Mouse (Mus musculus): Measurements from ENCODE around the gene Abca12.

Gene Abca12

DNA sequence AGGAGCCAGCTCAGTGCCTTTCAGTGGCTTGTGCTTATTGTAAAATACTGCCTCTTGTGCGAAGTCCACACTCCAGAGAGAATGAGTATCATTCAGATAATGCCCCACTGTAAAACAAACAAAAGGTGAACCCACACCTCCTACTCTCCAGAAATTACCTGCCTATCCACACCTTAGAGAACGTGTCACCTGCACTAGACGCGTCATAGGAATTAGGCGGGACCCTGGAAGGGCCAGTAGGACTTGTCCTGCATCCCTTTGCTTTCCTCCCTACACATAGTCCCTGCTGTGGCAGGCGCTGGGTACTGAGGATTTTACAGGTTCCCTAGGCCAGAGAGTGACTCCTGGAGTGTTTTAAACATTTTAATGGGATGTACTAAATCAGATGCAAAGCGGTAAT, at the start of gene Abca12:
Gene Abca12, minus strand, starts transcription at position 101 of the 400 bp plus-strand sequence.
- no peak for DNase-seq

DNA sequence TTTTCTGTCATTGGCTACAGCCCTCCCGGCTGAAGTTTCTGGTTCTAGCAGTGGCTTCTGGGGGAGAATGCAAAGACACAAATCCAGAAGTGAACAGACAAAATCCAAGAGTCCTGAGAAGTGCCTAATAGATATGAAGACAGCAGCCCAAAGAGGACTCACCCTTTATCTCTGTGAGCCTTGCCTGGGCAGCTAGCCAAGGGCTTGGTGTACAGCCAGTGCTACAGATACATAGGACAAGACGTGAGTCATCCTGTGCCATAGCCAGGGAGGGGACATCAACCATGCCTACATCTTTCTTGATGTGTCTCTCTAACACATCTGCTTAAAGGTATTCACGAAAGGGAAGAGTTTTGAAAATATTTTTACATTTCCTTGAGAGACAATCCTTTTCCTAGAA, 43.3 kb upstream of the Abca12 start:
- DNase-seq = no peak

DNA sequence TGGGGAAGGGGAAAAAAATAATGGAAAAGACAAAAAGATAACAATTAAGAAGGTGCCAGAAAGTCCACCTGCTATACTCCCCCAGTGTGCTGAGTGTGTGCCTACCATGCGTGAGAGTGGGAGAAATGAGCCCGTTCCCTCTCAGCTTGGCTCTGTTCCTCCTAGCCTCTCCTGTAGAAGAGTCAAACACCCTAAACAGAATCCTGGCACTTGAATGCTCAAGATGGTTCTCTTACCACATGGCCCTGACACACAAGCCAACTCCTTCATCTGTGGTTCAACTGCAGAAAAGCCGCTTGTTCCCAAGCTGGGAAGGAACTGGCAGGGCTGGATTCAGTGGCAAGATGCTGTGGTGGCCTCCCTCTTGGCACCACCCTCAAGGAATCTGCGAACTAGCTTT, 32.7 kb upstream of the Abca12 start:
- DNase-seq = no peak

DNA sequence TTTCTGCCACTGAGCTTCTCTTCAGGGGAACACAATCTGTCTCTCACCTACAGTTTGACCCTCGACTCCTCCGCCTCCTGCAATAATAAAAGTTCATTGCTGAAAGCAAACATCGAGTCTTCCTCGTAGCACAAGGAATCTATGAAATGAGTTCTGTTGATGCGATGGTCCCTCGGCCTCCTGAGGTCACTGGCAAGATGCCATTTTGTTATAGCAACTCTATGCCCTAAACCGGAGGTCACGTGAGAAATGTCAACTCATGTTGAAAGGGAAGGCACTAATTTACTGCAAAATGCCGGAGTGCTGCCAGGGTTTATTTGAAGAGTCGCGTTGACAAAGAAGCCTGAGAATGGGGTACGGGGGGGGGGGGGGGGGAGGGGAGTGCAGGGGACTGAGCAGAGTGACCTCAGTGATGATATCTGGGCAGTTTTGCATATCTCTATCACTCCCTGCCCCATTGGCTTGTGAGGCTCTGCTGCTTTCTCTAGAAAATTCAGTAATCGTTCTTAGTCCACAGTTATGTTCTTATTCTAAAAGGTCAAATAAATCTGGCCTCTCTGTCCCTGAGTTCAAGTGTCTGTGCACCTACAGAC, 7.1 kb upstream of the Abca12 start:
- peak; percentile 11 for DNase-seq

DNA sequence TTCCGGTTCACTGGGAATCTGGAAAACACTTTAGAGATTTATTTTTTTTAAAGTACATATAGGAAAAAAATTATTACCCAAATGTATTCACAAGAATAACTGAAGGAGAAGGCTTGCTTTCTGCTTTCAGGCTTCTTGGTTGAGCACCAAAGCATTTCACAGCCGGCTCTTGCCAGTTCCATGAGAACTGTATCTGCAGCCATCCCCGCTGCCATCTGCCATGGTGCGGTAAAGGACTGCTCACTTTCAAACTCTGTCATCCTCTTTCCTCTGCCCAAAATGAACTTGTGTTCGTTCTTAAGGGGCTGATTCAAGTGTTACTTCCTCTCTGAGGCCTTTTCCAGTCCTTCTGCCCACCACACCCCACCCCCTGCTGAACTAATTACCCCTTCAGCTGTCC, 3.8 kb upstream of the Abca12 start:
- no peak for DNase-seq

DNA sequence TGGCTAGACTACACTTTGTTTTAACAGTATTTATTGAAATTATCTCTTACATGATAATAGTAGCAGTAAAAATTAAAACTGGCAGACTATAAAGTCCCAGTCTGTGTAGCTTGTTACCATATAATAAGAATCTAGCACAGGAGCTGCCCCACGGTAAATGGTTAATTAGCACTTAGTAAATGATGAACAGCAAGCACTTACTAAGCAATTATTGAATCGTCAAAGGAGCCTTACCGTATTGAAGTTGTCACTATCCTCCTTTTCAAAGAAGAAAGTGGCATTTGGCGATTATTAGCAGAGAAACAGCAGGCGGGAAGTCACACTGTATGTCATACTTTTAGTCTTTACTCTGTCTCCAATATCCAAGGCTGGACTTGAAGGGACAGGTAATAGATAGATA, 3.2 kb upstream of the Abca12 start:
- DNase-seq = no peak

DNA sequence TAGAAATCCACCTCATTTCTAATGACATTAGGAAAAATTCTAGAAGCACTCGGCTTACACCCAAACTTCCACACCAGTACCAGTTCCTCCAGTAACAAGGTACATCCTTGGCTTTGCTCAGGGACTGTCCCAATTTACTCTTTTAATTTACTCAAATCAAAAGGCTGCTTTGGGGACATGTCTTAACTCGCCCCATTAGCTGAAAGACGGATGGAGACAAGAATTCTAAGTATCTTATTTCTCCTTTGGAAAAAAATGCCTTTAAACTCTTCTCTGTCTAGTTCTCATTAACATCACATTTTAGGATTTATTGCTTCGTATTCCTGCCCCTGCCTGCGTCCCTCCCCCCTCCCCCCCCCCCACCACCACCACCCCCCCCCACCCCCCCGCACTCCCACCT, 626 bp downstream of the Abca12 start:
- DNase-seq = no peak

DNA sequence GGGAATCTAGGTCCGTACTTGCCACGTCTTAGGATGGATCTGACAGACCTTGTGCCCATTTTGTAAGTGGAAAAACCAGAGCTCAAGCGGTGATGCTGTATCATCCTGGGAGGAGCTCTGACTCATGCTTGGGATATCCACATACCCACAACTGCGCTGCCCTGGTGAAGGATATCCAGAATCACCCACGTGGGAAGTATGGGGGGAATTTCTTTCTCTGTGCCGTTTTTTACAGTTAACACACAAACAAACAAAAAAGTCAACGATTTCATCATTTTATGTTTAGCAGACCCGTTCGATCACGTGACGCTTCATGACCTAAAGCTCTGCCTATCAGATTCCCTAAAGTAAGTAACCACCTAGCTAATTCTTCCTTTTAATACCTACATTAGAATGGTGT, 1.6 kb downstream of the Abca12 start:
- DNase-seq = no peak

DNA sequence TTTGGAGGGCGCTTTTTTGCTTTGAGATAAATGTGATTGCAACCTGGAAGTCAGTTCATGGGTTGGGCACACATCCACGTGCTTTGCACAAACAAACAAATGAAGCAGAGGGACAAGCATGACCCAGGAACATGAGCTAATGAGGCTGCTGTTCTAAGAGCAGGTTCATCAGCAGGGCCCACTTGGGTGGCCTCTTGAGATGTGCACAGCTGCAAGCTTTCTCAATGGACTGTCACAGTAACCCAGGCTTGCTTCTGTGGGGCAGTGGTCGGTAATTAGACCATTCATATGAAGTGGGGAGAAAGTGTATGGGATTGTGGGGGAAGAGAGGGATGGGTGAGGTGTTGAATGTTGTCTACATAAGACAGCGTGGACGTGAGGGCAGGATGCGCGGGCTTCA, 7.0 kb downstream of the Abca12 start:
- DNase-seq = no peak

DNA sequence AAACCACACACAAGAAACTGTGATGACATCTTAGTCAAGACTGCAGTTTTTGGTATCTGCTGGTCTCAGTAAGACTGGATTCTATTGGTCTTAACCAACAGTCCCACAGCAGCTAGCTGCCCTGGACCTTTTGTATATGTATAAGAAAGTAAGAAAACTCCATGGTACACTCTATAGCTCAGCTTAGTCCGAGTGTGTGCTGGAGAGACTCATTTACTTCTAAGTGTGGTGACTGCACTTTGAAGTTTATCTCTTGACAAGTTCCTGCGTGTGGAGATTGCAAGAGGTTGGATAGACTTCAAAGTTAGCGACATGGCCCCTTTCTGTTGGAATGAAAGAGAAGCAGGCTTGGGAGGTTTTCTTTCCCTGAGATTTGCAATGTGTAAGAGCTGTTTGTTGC, 17.1 kb downstream of the Abca12 start:
- DNase-seq = peak; percentile 6

DNA sequence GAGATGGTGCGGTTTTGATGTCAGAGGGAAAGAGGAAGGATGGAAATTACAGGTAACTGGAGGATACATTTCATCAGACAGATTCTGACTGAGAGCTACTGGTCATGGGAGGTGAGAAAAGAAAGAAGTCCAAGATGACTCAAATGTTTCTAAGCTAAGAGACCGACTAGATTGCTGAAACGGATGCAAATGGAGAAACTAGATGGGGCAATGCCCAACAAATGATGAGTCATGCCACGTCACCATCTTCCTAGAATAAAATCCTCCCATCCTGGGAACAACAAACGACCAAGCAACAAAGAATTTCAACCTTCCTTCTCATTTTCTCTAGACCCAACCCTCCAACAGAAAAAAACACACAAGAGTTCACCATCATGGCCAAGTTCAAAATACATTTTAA, 18.6 kb downstream of the Abca12 start:
- DNase-seq = no peak

DNA sequence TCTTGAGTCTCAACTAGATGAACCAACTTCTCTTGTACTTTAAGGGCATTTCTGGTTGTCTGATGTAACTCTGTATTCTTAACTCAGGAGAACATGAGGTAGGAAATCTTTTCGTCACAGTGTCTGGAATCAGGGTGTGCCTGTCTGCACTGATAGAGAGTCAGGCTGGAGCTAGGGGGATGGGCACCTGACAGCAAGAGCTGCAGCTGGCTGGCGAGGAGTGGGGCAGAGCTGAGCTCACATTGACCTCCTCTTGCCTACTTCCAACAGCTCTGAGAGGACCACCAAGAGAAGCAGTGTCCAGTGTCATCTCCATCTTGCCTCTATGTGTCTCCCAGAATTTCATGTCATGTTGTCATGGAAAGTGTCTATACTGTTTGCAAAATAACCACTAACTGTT, 20.5 kb downstream of the Abca12 start:
- no peak for DNase-seq

DNA sequence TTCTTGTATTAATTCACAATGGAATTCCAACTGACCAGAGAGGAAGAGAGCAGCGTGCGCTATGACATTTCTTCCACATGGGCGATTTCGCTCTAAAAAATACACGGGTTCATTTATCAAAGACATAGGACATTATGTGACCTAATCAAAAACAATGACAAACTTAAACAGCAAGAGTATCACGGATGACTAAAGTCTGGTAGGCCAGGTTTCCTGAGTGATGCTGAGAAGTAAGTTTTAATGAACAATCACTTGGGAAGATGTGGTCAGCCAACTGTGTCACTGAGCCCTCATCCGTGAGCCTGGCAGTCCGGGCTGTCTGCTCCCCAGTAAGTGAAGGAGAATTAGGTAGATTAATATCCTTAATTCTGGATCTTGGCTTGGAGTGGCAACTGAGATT, 21.2 kb downstream of the Abca12 start:
- DNase-seq = no peak

DNA sequence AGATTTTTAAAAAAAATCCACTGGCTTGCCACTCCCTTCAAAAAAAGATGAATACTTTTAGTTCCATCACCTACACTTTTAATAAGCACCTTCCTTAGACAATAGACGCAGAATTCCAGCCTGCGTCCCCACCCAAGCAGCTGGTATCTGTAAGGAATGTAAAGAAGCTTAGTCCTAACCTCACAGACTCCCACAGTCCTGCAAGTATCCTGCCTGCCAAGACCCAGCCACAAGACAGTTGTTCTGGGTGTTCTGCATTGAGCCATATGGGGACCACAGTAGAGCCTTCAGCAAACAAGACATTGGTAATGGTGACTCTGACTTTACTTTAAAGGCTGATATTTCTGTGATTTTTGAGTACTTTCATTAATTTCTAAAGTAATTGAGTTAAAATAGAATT, 22.2 kb downstream of the Abca12 start:
- no peak for DNase-seq

DNA sequence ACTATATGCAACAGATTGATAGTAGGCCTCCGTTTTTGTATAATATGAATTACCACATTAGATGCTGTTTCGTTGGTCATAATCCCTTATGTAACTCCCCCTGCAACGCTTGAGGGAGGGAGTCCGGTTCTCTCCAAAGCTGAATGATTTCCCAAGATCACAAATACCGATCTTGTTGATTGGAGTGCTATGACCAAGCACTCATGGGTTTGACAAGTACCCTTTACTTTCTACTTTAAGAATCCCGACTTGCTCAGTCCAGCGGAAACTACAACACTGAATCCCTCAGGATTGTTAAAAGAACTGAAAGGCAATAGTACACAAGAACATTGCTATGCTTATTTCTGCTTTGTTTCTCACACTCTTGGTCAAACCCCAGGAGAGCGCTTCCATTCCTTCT, 28.1 kb downstream of the Abca12 start:
- peak; percentile 15 for DNase-seq

DNA sequence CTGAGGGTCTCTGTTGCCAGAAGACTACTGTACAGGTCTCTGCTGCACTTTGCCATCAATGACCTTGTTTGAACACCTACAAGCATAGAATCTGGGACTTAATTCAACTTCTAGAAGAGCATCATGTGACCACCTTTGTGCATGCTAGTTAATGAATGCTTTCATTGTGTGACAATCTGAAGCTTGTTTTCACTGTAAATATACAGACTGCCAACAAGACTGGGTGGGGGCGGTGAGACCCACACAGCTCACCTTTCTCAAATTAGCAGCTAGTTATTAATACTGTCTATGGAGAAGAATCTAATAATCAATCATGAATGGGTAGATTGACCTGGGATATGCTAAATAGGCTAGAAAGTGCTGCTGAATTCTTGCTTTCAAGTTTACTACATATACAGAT, 30.6 kb downstream of the Abca12 start:
- DNase-seq = no peak

DNA sequence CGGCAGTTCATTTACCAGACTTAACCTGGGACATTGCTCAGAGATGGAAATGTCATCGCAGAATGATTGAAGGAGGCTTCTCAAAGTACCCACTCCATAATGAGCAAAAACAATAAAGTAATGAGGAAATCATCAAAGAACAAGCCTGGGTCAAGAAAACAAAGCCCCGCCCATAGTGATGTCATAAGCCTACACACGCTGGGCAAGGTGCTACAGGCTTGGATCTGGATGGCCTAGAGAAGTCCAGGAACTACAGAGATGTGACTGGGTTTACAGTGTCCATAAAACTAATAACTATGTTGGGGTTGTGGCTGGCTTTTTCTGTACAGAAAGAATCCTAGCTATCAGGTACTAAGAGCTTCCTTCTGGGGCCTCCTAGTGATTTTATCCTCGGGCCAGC, 41.6 kb downstream of the Abca12 start:
- no peak for DNase-seq

DNA sequence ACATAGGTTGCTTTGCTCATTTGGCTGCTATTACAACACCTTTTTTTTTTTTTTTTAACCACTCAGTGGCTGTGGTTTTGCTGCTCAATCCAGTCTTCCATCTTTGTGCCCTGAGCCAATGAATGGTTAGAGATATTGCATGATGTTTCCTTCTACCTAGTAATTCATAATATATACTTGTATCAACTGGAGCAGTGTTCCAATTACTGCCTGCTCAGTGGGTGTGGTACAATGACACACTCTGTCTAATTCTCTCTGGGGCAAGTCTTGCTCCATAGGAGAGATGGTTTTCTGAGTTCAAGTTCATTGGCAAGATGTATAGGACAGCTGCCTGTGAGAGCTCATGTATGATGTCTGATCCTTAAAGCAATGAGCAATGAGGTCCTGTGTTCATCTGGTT, 44.4 kb downstream of the Abca12 start:
- DNase-seq = no peak

DNA sequence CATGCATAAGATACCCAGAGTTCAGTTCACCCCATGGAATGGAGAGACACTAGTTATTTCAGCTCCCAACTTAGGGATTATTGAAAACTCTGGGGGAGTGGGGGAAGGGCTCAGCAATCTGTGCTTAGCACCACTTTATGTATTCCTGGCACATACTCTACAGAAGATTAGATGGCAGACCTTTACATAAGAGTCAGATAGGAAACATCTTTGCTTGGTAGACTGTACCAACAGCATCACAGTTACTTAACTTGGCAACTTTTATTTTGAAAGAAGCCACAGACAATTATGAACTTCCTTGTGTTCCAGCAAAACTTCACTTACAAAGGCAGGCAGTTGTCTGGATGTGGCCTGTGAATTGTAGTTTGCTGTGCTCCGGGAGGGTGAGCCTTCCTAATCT, 46.9 kb downstream of the Abca12 start:
- no peak for DNase-seq

DNA sequence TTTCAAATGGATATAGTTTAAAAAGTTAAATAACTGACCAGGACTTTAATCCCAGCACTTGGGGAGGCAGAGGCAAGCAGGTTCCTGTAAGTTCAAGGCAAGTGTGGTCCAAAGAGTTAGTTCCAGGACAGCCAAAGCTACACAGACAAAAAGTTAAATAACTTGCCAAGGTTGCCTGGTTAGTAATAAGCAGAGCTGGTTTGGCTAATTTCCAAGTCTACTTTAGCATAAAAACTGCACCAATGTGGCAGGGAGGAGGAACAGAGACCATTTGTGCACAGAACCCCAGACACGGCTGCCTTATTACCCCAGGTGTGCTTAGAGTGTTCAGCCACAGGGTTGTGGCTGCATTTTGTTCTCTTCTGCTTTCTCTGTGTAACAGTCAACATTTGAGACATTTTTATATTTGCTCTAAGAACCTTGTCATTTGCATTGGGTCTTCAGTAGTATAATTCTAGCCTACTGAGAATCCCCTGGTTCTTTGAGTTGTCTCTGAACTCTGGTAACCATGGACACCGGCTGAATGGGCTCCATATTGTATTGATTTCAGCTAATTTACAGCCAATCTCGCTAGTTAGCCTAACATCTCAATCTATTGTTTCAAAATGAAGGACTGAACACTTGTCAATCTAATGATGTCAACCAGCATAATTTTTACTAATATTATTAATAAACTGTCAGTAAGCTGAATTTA, 71.7 kb downstream of the Abca12 start:
- no peak for DNase-seq

DNA sequence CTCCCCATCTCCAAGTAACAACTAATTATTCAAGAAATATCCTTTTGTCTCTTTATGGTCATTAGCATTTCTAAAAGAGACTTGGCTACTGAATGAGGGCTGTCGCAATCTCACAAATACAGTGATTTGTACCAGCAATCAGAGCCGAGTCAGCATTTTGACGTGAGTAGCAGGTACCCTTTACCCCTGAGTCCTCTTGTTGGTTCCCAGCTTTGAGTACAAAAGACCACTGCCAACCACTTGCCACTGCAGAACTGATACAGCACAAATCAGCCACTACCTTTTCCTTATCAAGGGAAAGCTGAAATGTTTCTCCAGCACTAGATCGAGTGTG, 72.5 kb downstream of the Abca12 start:
- no peak for DNase-seq

DNA sequence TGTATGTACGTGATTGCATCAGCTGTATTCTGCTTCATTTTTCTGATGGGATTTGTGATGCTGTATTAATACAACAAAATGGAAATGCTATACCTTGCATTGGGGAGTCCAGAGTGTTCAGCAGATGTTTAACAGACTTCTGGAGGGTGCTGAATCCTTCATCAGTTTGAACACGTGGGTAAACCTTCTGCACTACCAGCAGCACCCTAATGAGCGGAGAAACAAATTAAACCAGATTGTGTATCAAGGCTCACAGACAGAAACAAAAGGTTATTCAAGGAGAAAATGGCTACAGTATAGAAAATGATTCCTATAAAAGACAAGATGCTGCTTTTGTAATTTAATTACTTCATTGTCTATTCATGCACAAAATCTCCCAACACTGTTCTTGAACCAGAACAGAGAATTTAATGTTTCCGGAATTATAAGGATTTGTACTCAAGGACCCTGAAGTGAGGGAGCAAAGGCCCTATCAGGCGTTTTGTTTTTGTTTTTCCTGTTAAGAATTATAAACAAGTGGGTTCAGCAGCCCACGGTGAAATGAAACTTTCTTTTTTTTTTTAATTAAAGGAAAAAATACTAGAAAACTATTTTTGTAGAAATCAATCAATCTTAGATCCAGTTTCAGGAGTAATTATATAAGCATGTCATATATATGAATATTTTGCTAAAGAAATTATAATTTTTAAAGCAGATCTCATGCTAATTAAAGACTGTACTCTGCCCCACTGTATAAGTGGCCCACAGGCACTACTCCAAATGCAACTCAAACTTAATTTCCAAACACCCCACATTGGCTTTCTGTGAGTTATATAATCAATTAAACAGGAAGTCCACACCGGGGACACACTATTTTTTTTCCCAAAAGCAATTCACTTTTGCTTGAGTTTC, 73.1 kb downstream of the Abca12 start:
- no peak for DNase-seq

DNA sequence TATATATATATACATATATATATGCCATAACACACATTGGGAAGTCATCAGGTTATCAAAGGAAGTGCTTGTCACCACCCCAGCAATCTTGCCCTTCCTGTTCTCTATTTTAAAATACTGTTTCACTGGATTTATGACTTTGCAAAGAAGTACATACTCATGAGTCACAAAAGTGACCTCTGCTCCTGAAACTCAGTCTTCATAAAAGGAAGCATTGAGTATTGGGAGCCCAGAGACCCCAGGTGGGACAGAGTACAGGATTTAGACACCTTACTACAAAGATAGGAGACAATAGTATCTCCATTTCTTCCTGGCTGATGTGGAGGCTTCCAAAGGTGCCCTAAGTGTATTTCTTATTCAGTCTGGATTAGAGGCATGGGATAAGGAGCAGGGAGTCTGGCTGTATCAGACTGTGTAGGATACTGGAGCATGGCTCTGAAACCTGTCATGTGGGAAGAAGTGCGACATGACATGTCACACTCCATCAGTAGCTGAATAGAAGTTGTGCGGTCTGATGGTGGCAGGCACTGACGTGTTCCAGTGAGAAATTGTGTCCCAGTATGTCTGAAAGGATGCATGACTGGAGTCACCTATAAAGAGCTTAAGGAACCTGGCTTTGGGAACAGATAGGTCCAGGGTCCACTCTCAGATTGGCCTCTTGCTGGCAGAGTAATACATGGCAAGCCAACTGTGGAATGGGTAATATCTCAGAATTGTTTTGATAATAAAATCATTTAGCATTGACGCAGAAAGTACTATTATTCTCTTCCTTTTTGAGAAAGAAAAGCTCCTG, 76.0 kb downstream of the Abca12 start:
- no peak for DNase-seq

DNA sequence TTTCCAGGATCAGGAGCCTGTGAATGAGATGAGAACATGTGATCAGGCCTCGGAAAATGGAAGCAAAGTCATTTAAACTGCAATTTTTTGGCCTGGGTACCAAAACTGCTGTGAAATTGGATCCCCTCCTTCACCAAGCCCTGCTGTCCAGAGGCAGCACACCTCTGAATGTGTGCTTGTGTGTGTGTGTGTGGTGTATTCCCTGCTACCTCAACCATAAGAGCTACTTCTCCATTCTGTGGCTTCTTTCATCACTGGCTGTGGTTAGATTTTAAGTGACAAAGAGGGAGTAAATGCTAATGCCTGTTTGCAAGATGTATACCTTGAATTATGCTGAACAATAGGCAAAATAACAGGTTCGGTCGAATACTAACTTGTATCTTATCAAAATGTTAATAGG, 84.4 kb downstream of the Abca12 start:
- no peak for DNase-seq
